Mouse (Mus musculus) neural tube, embryonic 14.5 days (tissue): ENCODE measurements at regions not wholly inside any gene's neighbourhood (a gene's known extent, or its start where the extent isn't known, plus 50 kb on each side); places are given as distances from the start of the nearest gene placed in this dataset.

Experiments
- ATAC-seq: fragments of 200-750 bp; cut with Nextera tagmentation; 2 replicates; pipeline ENCODE4 v1.8.0; 2017; ENCODE audit warnings: low read depth, mild to moderate bottlenecking, moderate TSS enrichment, moderate library complexity
- H3K27ac ChIP-seq: fragments of 300-500 bp; sonication (generic); 2 replicates; pipeline ENCODE4 v1.5.1; 2014; ENCODE audit warnings: low read depth, mild to moderate bottlenecking, control low read depth, low read length, moderate library complexity, mixed read lengths
- H3K27me3 ChIP-seq: fragments of 300-500 bp; sonication (generic); 2 replicates; pipeline ENCODE4 v1.6.1; 2014; ENCODE audit warnings: low read length; ENCODE audit not compliant: control insufficient read depth, insufficient read depth
- H3K36me3 ChIP-seq: fragments of 300-500 bp; sonication (generic); 2 replicates; pipeline ENCODE4 v1.6.1; 2014; ENCODE audit warnings: low read length, mixed read lengths; ENCODE audit not compliant: control insufficient read depth, insufficient read depth
- H3K4me1 ChIP-seq: fragments of 300-500 bp; sonication (generic); 2 replicates; pipeline ENCODE4 v1.6.1; 2014; ENCODE audit warnings: low read length; ENCODE audit not compliant: control insufficient read depth, insufficient read depth
- H3K4me2 ChIP-seq: fragments of 300-500 bp; sonication (generic); 2 replicates; pipeline ENCODE4 v1.6.1; 2014; ENCODE audit warnings: mild to moderate bottlenecking, low read depth, low read length, control low read depth
- H3K4me3 ChIP-seq: fragments of 300-500 bp; sonication (generic); 2 replicates; pipeline ENCODE4 v1.5.1; 2014; ENCODE audit warnings: low read depth, low read length, control low read depth, mixed read lengths
- H3K9ac ChIP-seq: fragments of 300-500 bp; sonication (generic); replicated peaks from 2 replicates; pipeline ENCODE4 v1.6.1; 2014; ENCODE audit warnings: low read depth, mild to moderate bottlenecking, control low read depth, low read length, mixed read lengths
- H3K9me3 ChIP-seq: fragments of 300-500 bp; sonication (generic); 2 replicates; pipeline ENCODE4 v1.6.1; 2016; ENCODE audit warnings: low read length; ENCODE audit not compliant: control insufficient read depth
- WGBS: fragments of 180-500 bp; shearing (Covaris S2); extraction: QIAGEN DNeasy Blood & Tissue Kit; methylation state at CpG from one replicate; pipeline ENCODE4 v1.1.7; 2014; 5-methylcytosine and 5-hydroxymethylcytosine counted together

DNA sequence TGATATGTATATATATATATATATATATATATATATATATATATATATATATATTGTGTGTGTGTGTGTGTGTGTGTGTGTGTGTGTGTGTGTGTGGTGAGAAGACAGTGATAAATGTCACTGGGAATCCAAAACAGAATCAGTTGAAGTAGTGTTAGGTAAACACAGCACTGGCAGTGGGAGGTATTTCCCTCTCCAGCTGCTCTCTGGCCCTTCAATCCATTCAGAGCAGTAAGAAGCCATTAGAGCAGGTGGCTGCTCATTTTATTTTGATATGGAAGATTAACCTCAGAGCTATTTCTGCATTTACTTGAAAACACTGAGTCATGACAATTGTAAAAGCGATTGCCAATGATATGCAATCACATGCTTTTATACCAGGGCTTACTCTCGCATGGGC, 2350.1 kb upstream of the Pcdh20 start:
- peak; percentile 63; the same call in 1 of the 2 replicates for ATAC-seq
- Histone ChIP-seq H3K27ac (no peak overlapping the region), H3K27me3 (no peaks in the 10 kb centered on the region), H3K9me3 (no peaks in the 10 kb centered on the region), H3K4me3 (no peak overlapping the region), H3K4me1 (no peaks in the 10 kb centered on the region), H3K4me2 (no peak overlapping the region), H3K9ac (no peak overlapping the region), H3K36me3 (no peaks in the 10 kb centered on the region)
- WGBS = 61% methylated on average over 2 of the region's 2 CpGs

DNA sequence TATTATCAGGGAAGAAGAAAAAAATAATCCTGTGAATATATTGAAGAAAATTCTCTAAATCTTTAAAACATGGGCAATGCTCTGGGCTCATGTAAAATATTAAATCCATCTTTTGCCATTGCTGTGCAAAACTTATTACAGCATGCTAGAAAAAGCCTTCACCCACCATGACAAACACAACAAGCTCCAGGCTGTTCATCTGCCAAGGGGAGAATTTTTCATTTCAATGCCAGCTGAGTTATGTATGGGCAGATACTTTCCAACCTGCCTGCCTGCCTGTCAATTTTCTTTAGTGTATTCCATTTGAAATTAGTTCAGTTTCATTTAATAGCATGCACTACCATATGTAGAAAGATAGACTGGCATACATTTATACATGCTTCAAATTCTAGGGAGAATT, 2339.0 kb upstream of the Pcdh20 start:
- H3K9ac ChIP-seq = no peak overlapping the region
- no peak overlapping the region for H3K4me2 ChIP-seq
- H3K9me3 ChIP-seq = no peaks in the 10 kb centered on the region
- H3K27ac ChIP-seq = no peak overlapping the region
- no peaks in the 10 kb centered on the region for H3K27me3 ChIP-seq
- H3K36me3 ChIP-seq = no peaks in the 10 kb centered on the region
- H3K4me1 ChIP-seq = no peaks in the 10 kb centered on the region
- ATAC-seq = no peak
- H3K4me3 ChIP-seq = no peak overlapping the region

DNA sequence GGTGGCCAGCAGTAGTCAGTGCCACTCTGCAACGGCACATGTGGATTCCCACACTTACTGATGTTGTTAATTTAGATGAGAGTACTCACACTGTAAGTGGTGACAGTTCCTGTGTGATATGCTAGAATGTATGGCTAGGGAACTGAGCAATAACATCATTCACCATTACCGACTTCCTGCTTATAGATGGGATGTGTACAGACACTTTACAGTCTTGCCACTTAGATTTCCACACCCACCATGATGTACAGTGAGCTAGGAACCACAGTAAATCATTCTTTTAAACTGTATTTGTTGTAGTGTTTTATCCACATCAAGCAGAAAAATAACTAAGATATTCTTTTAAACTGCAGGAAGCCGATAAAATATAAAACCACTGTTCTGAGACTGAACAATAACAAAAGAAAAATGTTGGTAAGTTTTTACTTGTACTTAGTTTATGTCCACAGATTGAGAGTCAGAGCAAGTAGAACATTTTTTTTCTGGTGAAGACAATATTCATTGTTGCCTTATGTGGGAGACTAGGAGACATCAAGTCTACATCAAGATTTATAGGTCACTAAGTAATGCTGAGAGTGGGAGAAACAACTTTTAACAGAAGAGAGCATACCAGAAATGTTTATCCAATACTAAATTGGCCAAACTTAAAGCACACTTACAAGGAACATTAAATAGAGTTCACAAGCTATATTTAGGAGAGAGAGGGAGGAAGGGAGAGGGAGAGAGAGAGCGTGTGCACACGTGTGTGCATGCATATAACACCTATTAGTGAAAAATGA, 2318.7 kb upstream of the Pcdh20 start:
- Histone ChIP-seq H3K4me2 (no peak overlapping the region), H3K27me3 (no peaks in the 10 kb centered on the region), H3K4me3 (no peak overlapping the region), H3K27ac (no peak overlapping the region), H3K9ac (no peak overlapping the region), H3K4me1 (no peaks in the 10 kb centered on the region), H3K36me3 (no peaks in the 10 kb centered on the region), H3K9me3 (no peaks in the 10 kb centered on the region)
- ATAC-seq = no peak
- WGBS = 92% methylated on average over 5 of the region's 5 CpGs
